ENCODE assay signal across 17 mouse cellular contexts in genomic region chr4:59387387-59388210, GRCm38 (mm10). TPM values are rescaled to one million over a fixed set of nuclear protein-coding genes. Genes with fewer than 3 reads are reported as not detected.
A peak's percentile ranks its signal among the peaks of the same experiment; 100 is the strongest.
DNase-seq lines count a peak whose midpoint lies in the region; ATAC-seq and TF ChIP-seq lines count a peak whose summit lies in the region.
"Had no signal": no experiment of that assay in that cellular context is flagged by ENCODE, and none has a peak within 500 bp of the region (broad histone marks: within the 10 kb centered on the region; RNA-seq: fewer than 3 reads in every experiment).

No protein-coding gene starts in this region.

- 36% methylated on average over 13 of the region's 13 CpGs for WGBS in lung, postnatal 0 days
- WGBS in stomach, embryonic 15.5 days: 33% methylated on average over 13 of the region's 13 CpGs

- peak; percentile 6 for DNase-seq in adrenal gland, adult 2 months
- DNase-seq in adrenal gland, postnatal 14 days: no peak
- peak; percentile 59 for DNase-seq in lung, postnatal 0 days (ENCODE audit: low spot score)
- DNase-seq in lung, postnatal 4 days: no peak
- peak; percentile 28 to 65 for DNase-seq in kidney, postnatal 36 days
- DNase-seq in frontal cortex, postnatal 25 days (ENCODE audit: low spot score in 2 of 2): no peak
- DNase-seq: cerebellum, postnatal 36 days; gastrocnemius, postnatal 36 days; heart, postnatal 36 days; spleen, adult 18-20 months; thymus, postnatal 36 days had no signal

- no peaks in the 10 kb centered on the region for H3K36me3 ChIP-seq in lung, postnatal 0 days (ENCODE audit: insufficient read depth, low read length)
- H3K36me3 ChIP-seq in stomach, embryonic 15.5 days: peaks cover 6% of the 10 kb centered on the region; the same call in 1 of the 2 replicates
- H3K36me3 ChIP-seq: forebrain, embryonic 10.5 days; neural tube, embryonic 13.5 days had no signal

- no peak overlapping the region for H3K4me2 ChIP-seq in lung, postnatal 0 days (replicated peaks; ENCODE audit: low read depth, low read length)
- H3K4me2 ChIP-seq in stomach, embryonic 15.5 days: peak overlapping the region; percentile 30

- H3K4me3 ChIP-seq in lung, postnatal 0 days (ENCODE audit: low read depth, low read length): no peak overlapping the region
- H3K4me3 ChIP-seq in stomach, embryonic 15.5 days (replicated peaks): no peak overlapping the region
- H3K4me3 ChIP-seq: forebrain, embryonic 10.5 days; megakaryocyte, embryonic 14.5 days; neural tube, embryonic 13.5 days had no signal

- H3K27me3 ChIP-seq in lung, postnatal 0 days (replicated peaks; ENCODE audit: insufficient read depth, low read length): no peaks in the 10 kb centered on the region
- no peaks in the 10 kb centered on the region for H3K27me3 ChIP-seq in stomach, embryonic 15.5 days (replicated peaks)
- H3K27me3 ChIP-seq: megakaryocyte, embryonic 14.5 days; neural tube, embryonic 13.5 days had no signal

- ATAC-seq in lung, postnatal 0 days: peak; percentile 62
- peak; percentile 79 for ATAC-seq in stomach, embryonic 15.5 days (ENCODE audit: insufficient read depth, low FRiP score, low read depth)
- no peak for ATAC-seq in monocyte, adult 5-6 weeks (replicated peaks; ENCODE audit: insufficient number of reproducible peaks, low FRiP score, low TSS enrichment, poor library complexity, severe bottlenecking)
- ATAC-seq: activated CD4-positive, CD25-positive, alpha-beta regulatory T cell, adult 4 months had no signal

- H3K9me3 ChIP-seq in lung, postnatal 0 days (ENCODE audit: low read length): no peaks in the 10 kb centered on the region
- H3K9me3 ChIP-seq in stomach, embryonic 15.5 days: no peaks in the 10 kb centered on the region
- H3K9me3 ChIP-seq: forebrain, embryonic 10.5 days; megakaryocyte, embryonic 14.5 days; neural tube, embryonic 13.5 days had no signal

- no peaks in the 10 kb centered on the region; the same call in 1 of the 2 replicates for H3K4me1 ChIP-seq in lung, postnatal 0 days (ENCODE audit: insufficient read depth, low read depth, low read length)
- H3K4me1 ChIP-seq in stomach, embryonic 15.5 days: peaks cover 10% of the 10 kb centered on the region; the same call in 1 of the 2 replicates

- TF ChIP-seq EP300 in lung, postnatal 0 days (IDR thresholded peaks at IDR 0.05): peak; percentile 30

- H3K9ac ChIP-seq in lung, postnatal 0 days (replicated peaks; ENCODE audit: low read depth): no peak overlapping the region
- H3K9ac ChIP-seq in stomach, embryonic 15.5 days: no peak overlapping the region

- TF ChIP-seq CTCF in lung, postnatal 0 days (IDR thresholded peaks at IDR 0.05): no peak

- peak overlapping the region; percentile 38; the same call in 1 of the 2 replicates for H3K27ac ChIP-seq in lung, postnatal 0 days (ENCODE audit: low read length)
- peak overlapping the region; percentile 57; the same call in 1 of the 2 replicates for H3K27ac ChIP-seq in stomach, embryonic 15.5 days
- H3K27ac ChIP-seq: forebrain, embryonic 10.5 days; neural tube, embryonic 13.5 days had no signal

RNA-seq across cellular contexts. Expression of gene Susd1, which starts 50.8 kb away (rescaled TPM):
- total RNA-seq in adrenal gland, adult 2 months (2021): 1 to 10 TPM; 2.8 to 3.4 TPM
- polyA plus RNA-seq in adrenal gland, adult 2 months (2012; rRNA removed): 0.96 and 1.7 TPM in 2 replicates
- total RNA-seq in adrenal gland, postnatal 14 days (2021): 5.1 and 5.4 TPM in 2 replicates
- polyA plus RNA-seq in lung, postnatal 0 days (2015; fragmentation: Nextera tagmentation; extraction: Ambion mirVana): 1.6 and 2.0 TPM in 2 replicates
- polyA plus RNA-seq in stomach, embryonic 15.5 days (2015; fragmentation: Nextera tagmentation; extraction: Ambion mirVana): 9.1 and 12.6 TPM in 2 replicates
- total RNA-seq in monocyte, adult 5-6 weeks (2017): 19.5 to 24.7 TPM (median 23.7 TPM) in 3 replicates

Comparison
In these comparisons a context has a peak if more than half of its experiments do, and no peak if none do; other contexts are left out.
1. DNase-seq: peak in adrenal gland, adult 2 months (single experiment), lung, postnatal 0 days (single experiment) and kidney, postnatal 36 days (2 of 2); none in adrenal gland, postnatal 14 days (single experiment), lung, postnatal 4 days (0 of 2) and frontal cortex, postnatal 25 days (0 of 2).